Mouse (Mus musculus): ENCODE measurements around the gene Bhlhe40. TPM values are rescaled to one million over a fixed set of nuclear protein-coding genes. Genes with fewer than 3 reads are reported as not detected.

Bhlhe40 gene
- polyA plus RNA-seq (2015; fragmentation: Nextera tagmentation; extraction: Ambion mirVana), result 13.6 and 30.5 TPM in 2 replicates

DNA sequence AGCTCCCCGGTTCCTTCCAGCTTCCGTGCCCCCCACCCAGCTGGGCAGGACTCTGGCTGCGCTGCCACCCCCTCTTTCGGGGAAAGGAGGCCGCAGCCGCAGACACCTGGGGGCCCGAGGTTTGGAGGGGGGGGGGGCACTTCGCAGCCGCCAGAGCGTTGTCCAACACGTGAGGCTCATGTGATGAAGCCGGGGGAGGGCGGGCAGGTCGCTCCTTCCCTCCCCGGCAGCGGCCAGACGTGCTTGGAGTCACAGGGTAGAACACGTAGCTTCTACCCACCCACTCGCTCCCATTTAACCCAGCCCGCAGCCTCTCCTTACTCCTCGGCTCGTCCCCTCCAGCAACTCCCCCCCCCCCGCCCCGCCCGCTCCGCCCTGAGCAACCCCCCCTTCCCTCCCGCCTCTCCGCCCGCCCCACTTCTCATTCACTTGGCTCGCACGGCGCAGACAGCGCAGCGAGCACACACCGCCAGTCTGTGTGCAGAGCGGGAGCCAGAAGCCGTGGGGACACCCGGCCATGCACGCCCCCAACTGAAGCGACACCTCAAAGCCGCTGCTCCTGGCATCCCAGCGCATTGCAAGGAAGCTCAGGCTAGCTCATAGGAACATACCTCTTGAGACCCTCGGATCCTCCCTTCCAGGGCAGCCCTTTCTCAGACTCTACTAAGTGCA, at the start of gene Bhlhe40:
TSS of gene Bhlhe40 (plus strand) at position 424 of the 672 bp plus-strand sequence.

Other genes with a start within 250 kb of the Bhlhe40 start
- 44.5 and 56.8 TPM in 2 replicates for gene Arl8b, start 122.5 kb downstream of the Bhlhe40 start, polyA plus RNA-seq (2015; fragmentation: Nextera tagmentation; extraction: Ambion mirVana)
- 12.8 and 18.4 TPM in 2 replicates for gene Edem1, start 168.0 kb downstream of the Bhlhe40 start, polyA plus RNA-seq (2015; fragmentation: Nextera tagmentation; extraction: Ambion mirVana)